Mouse (Mus musculus) G1E (cell line): ENCODE measurements around the gene Hbp1. TPM values are rescaled to one million over a fixed set of nuclear protein-coding genes. Genes with fewer than 3 reads are reported as not detected.
A peak's percentile ranks its signal among the peaks of the same experiment; 100 is the strongest.

Experiments
- ATAC-seq: 2 replicates; pipeline ENCODE4 v1.8.0; 2016; ENCODE audit warnings: mild to moderate bottlenecking; ENCODE audit not compliant: insufficient number of reproducible peaks, poor library complexity, low FRiP score, severe bottlenecking; ENCODE audit errors: extremely low read depth
- DNase-seq: peaks from one replicate; pipeline ENCODE4 v3.0.0; 2012; ENCODE audit warnings: low spot score
- H3K27me3 ChIP-seq: 2 replicates; pipeline ENCODE4 v1.6.1; 2012; ENCODE audit warnings: mild to moderate bottlenecking, low read length, inconsistent platforms; ENCODE audit not compliant: insufficient read depth
- H3K36me3 ChIP-seq: replicated peaks from 2 replicates; pipeline ENCODE3; 2012; ENCODE audit warnings: mild to moderate bottlenecking, inconsistent platforms
- H3K4me1 ChIP-seq: 2 replicates; pipeline ENCODE4 v1.6.1; 2012; ENCODE audit warnings: low read depth, low read length, inconsistent platforms, mixed read lengths; ENCODE audit not compliant: insufficient read depth
- H3K4me3 ChIP-seq: 2 replicates; pipeline ENCODE4 v1.5.1; 2012; ENCODE audit warnings: low read depth, mild to moderate bottlenecking, inconsistent platforms, low read length, moderate library complexity, mixed read lengths
- H3K9me3 ChIP-seq: replicated peaks from 2 replicates; pipeline ENCODE4 v1.6.1; 2012; ENCODE audit warnings: inconsistent platforms
- CTCF ChIP-seq: IDR thresholded peaks from 2 replicates; pipeline ENCODE4 v1.5.1; 2012; ENCODE audit warnings: low read depth, low read length, inconsistent platforms, mixed read lengths
- GATA1 ChIP-seq: IDR thresholded peaks from 2 replicates; pipeline ENCODE4 v1.6.1; 2012; ENCODE audit warnings: borderline replicate concordance, low read length, inconsistent platforms, mixed read lengths
- GATA2 ChIP-seq: IDR thresholded peaks from 2 replicates; pipeline ENCODE4 v1.6.1; 2012; ENCODE audit warnings: low read depth, low read length, inconsistent platforms, borderline replicate concordance
- POLR2AphosphoS5 ChIP-seq: IDR thresholded peaks from 2 replicates; pipeline ENCODE4 v1.6.1; 2012; ENCODE audit warnings: low read depth, low read length, inconsistent platforms; ENCODE audit not compliant: insufficient replicate concordance
- TAL1 ChIP-seq: conservative IDR thresholded peaks from 2 replicates; pipeline ENCODE4 v1.6.1; 2012; ENCODE audit warnings: low read depth, low read length, inconsistent platforms, mixed read lengths
- polyA plus RNA-seq: library from polyadenylated mRNA; stranded (reverse); fragments of >175 nt; gene quantifications from 2 replicates; pipeline ENCODE4 v1.2.3, GENCODE M21; 2012
- total RNA-seq, 2 experiments: library from RNA; stranded (forward) in 1 of 2; stranded (reverse) in 1 of 2; fragments of 200-1000 nt in 1 of 2; fragments of >200 nt in 1 of 2; fragmentation: Nextera tagmentation in 1 of 2; gene quantifications; 2 replicates each; pipeline ENCODE4 v1.2.3; 2014 to 2017

Hbp1 gene
- total and polyA plus RNA-seq, 3 experiments, result 2.5 to 152 (median 120) TPM

- H3K27me3 ChIP-seq, result no peaks in the 10 kb centered on the region
- no peaks in the 10 kb centered on the region for H3K9me3 ChIP-seq
- H3K4me1 ChIP-seq, result peaks cover 50% of the 10 kb centered on the region
- H3K36me3 ChIP-seq, result peaks cover 27% of the 10 kb centered on the region
- no peak overlapping the region for H3K4me3 ChIP-seq
- no peak for ATAC-seq
- no peak for DNase-seq
- TF ChIP-seq CTCF (peak; percentile 52), POLR2AphosphoS5 (no peak), GATA2 (no peak), GATA1 (no peak), TAL1 (no peak)
These were observed 2.9 kb downstream of the Hbp1 start for GRCm38 (mm10) chr12:31947476-31947875.

GRCm38 (mm10) chr12:31944405-31944804 is 5.9 kb downstream of the Hbp1 start:
- TF ChIP-seq TAL1 (no peak), GATA1 (no peak), GATA2 (no peak), POLR2AphosphoS5 (no peak), CTCF (no peak)
- no peak for ATAC-seq
- H3K27me3 ChIP-seq, result no peaks in the 10 kb centered on the region
- no peak overlapping the region for H3K4me3 ChIP-seq
- H3K9me3 ChIP-seq, result no peaks in the 10 kb centered on the region
- peaks cover 51% of the 10 kb centered on the region for H3K36me3 ChIP-seq
- H3K4me1 ChIP-seq, result peaks cover 45% of the 10 kb centered on the region
- no peak for DNase-seq

- peaks cover 44% of the 10 kb centered on the region for H3K4me1 ChIP-seq
These were observed 7.2 kb downstream of the Hbp1 start for GRCm38 (mm10) chr12:31943020-31943654.

GRCm38 (mm10) chr12:31939026-31939425 is 11.3 kb downstream of the Hbp1 start:
- no peaks in the 10 kb centered on the region for H3K9me3 ChIP-seq
- ATAC-seq (no peak), DNase-seq (no peak)
- H3K4me1 ChIP-seq, result peaks cover 22% of the 10 kb centered on the region
- TF ChIP-seq CTCF (no peak), TAL1 (no peak), GATA1 (no peak), POLR2AphosphoS5 (no peak), GATA2 (no peak)
- no peak overlapping the region for H3K4me3 ChIP-seq
- no peaks in the 10 kb centered on the region for H3K27me3 ChIP-seq
- peaks cover 88% of the 10 kb centered on the region for H3K36me3 ChIP-seq

More at GRCm38 (mm10) chr12:31943020-31943654, 7.2 kb downstream of the Hbp1 start:
- DNase-seq, result peak; percentile 51
- H3K9me3 ChIP-seq, result no peaks in the 10 kb centered on the region
- H3K27me3 ChIP-seq, result no peaks in the 10 kb centered on the region
- peak; percentile 96 for ATAC-seq
- TF ChIP-seq TAL1 (peak; percentile 66), POLR2AphosphoS5 (no peak)
- peaks cover 64% of the 10 kb centered on the region for H3K36me3 ChIP-seq
- no peak overlapping the region; the same call in 1 of the 2 replicates for H3K4me3 ChIP-seq

GRCm38 (mm10) chr12:31938391-31938997 is 11.8 kb downstream of the Hbp1 start:
- no peak for ATAC-seq
- H3K36me3 ChIP-seq, result peaks cover 86% of the 10 kb centered on the region

GRCm38 (mm10) chr12:31937613-31938012 is 12.7 kb downstream of the Hbp1 start:
- no peak overlapping the region for H3K4me3 ChIP-seq
- no peaks in the 10 kb centered on the region for H3K9me3 ChIP-seq
- no peak for ATAC-seq
- H3K36me3 ChIP-seq, result peaks cover 85% of the 10 kb centered on the region
- DNase-seq, result no peak
- peaks cover 8% of the 10 kb centered on the region; the same call in 1 of the 2 replicates for H3K4me1 ChIP-seq
- no peaks in the 10 kb centered on the region for H3K27me3 ChIP-seq
- no peak for TF ChIP-seq POLR2AphosphoS5
- no peak for TF ChIP-seq GATA1
- no peak for TF ChIP-seq CTCF
- TF ChIP-seq TAL1, result no peak
- no peak for TF ChIP-seq GATA2

More at GRCm38 (mm10) chr12:31938391-31938997, 11.8 kb downstream of the Hbp1 start:
- Histone ChIP-seq H3K4me3 (no peak overlapping the region), H3K4me1 (peaks cover 17% of the 10 kb centered on the region), H3K27me3 (no peaks in the 10 kb centered on the region), H3K9me3 (no peaks in the 10 kb centered on the region)
- TF ChIP-seq TAL1 (no peak), CTCF (no peak), GATA2 (no peak), POLR2AphosphoS5 (no peak), GATA1 (no peak)
- no peak for DNase-seq
